Mouse (Mus musculus) cerebellum, adult 9-11 months (tissue): ENCODE results near the gene Mars.

ENCODE experiments used
- DNase-seq: peaks from one replicate; pipeline ENCODE4 v3.0.0; 2022

The Mars gene

GRCm38 (mm10) chr10:127285644-127286043, 25.9 kb downstream of the Mars start:
- DNase-seq: no peak

- DNase-seq: peak; percentile 53
Observed at GRCm38 (mm10) chr10:127284724-127285500, 26.7 kb downstream of the Mars start.

- DNase-seq: peak; percentile 55
Observed at GRCm38 (mm10) chr10:127284105-127284622, 27.4 kb downstream of the Mars start.

- DNase-seq: peak; percentile 45
Observed at GRCm38 (mm10) chr10:127282620-127283215, 28.9 kb downstream of the Mars start.

GRCm38 (mm10) chr10:127281316-127281715, 30.3 kb downstream of the Mars start:
- DNase-seq: no peak

- no peak for DNase-seq
Observed at GRCm38 (mm10) chr10:127279730-127280129, 31.9 kb downstream of the Mars start.

- DNase-seq: no peak
Observed at GRCm38 (mm10) chr10:127274261-127275022, 37.1 kb downstream of the Mars start.

GRCm38 (mm10) chr10:127272371-127272770, 39.2 kb downstream of the Mars start:
- DNase-seq: no peak

- no peak for DNase-seq
Observed at GRCm38 (mm10) chr10:127269884-127270283, 41.7 kb downstream of the Mars start.

GRCm38 (mm10) chr10:127269036-127269435, 42.5 kb downstream of the Mars start:
- DNase-seq: no peak

GRCm38 (mm10) chr10:127268401-127268800, 43.2 kb downstream of the Mars start:
- no peak for DNase-seq

- peak; percentile 50 for DNase-seq
Observed at GRCm38 (mm10) chr10:127267318-127267717, 44.3 kb downstream of the Mars start.

- DNase-seq: peak; percentile 97
Observed at GRCm38 (mm10) chr10:127266112-127267091, 45.2 kb downstream of the Mars start, which contains the start of gene Dctn2. Gene Dctn2, plus strand, starts transcription at chr10:127266368.

GRCm38 (mm10) chr10:127265727-127266111, 45.9 kb downstream of the Mars start:
- DNase-seq: peak; percentile 63

- peak; percentile 53 for DNase-seq
Observed at GRCm38 (mm10) chr10:127264971-127265370, 46.6 kb downstream of the Mars start.

- peak; percentile 57 for DNase-seq
Observed at GRCm38 (mm10) chr10:127264336-127264735, 47.2 kb downstream of the Mars start.

- DNase-seq: peak; percentile 30
Observed at GRCm38 (mm10) chr10:127263631-127264030, 48.0 kb downstream of the Mars start.

GRCm38 (mm10) chr10:127262548-127263398, 48.8 kb downstream of the Mars start, which contains the start of gene Kif5a:
Gene Kif5a, minus strand, starts transcription at chr10:127263348.
- peak; percentile 86 for DNase-seq

GRCm38 (mm10) chr10:127261706-127262547, 49.7 kb downstream of the Mars start:
- DNase-seq: peak; percentile 49

GRCm38 (mm10) chr10:127258489-127258888, 53.1 kb downstream of the Mars start:
- peak; percentile 30 for DNase-seq
